Mouse (Mus musculus) myocyte (in vitro differentiated cells): ENCODE results near the gene Rph3al.

ENCODE experiments used
- CEBPB ChIP-seq: IDR thresholded peaks from 2 replicates; pipeline ENCODE4 v1.6.1; 2011; ENCODE audit warnings: mild to moderate bottlenecking, moderate library complexity; ENCODE audit not compliant: poor library complexity, insufficient read depth, severe bottlenecking
- E2F4 ChIP-seq: IDR thresholded peaks from one replicate; pipeline ENCODE4 v1.6.1; 2011; ENCODE audit warnings: mild to moderate bottlenecking, control low read depth, moderate library complexity; ENCODE audit not compliant: insufficient read depth
- MAX ChIP-seq: IDR thresholded peaks from one replicate; pipeline ENCODE4 v1.6.1; 2011; ENCODE audit warnings: low read depth, mild to moderate bottlenecking, control low read depth
- MYOD1 ChIP-seq, 3 experiments: IDR thresholded peaks; one replicate each; pipeline ENCODE4 v1.6.1; 2011; ENCODE audit warnings: control low read depth in 2 of 3, low read depth in 2 of 3, mild to moderate bottlenecking in 2 of 3, moderate library complexity in 1 of 3; ENCODE audit not compliant: insufficient read length in 2 of 3, control insufficient read depth in 1 of 3
- MYOG ChIP-seq, 3 experiments: IDR thresholded peaks; one replicate each; pipeline ENCODE4 v1.6.1; 2011; ENCODE audit warnings: control low read depth in 2 of 3, low read depth in 2 of 3, mild to moderate bottlenecking in 2 of 3; ENCODE audit not compliant: insufficient read length in 2 of 3, control insufficient read depth in 1 of 3, insufficient read depth in 1 of 3
- POLR2A ChIP-seq: IDR thresholded peaks from one replicate; pipeline ENCODE4 v1.6.1; 2011; ENCODE audit warnings: low read depth, mild to moderate bottlenecking, control low read depth, moderate library complexity; ENCODE audit not compliant: insufficient read length
- POLR2AphosphoS2 ChIP-seq: IDR thresholded peaks from one replicate; pipeline ENCODE4 v1.6.1; 2011; ENCODE audit warnings: low read depth, control low read depth; ENCODE audit not compliant: insufficient read length
- REST ChIP-seq: IDR thresholded peaks from one replicate; pipeline ENCODE4 v1.6.1; 2011; ENCODE audit warnings: mild to moderate bottlenecking, control low read depth, moderate library complexity; ENCODE audit not compliant: insufficient read depth, insufficient read length
- SRF ChIP-seq: IDR thresholded peaks from one replicate; pipeline ENCODE4 v1.6.1; 2011; ENCODE audit warnings: low read depth; ENCODE audit not compliant: control insufficient read depth, insufficient read length
- TCF12 ChIP-seq: IDR thresholded peaks from one replicate; pipeline ENCODE4 v1.6.1; 2011; ENCODE audit warnings: mild to moderate bottlenecking, control low read depth; ENCODE audit not compliant: poor library complexity, insufficient read depth, severe bottlenecking
- TCF3 ChIP-seq: IDR thresholded peaks from one replicate; pipeline ENCODE4 v1.6.1; 2011; ENCODE audit warnings: low read depth, control low read depth; ENCODE audit not compliant: insufficient read length
- USF1 ChIP-seq: IDR thresholded peaks from one replicate; pipeline ENCODE4 v1.6.1; 2011; ENCODE audit warnings: low read depth, mild to moderate bottlenecking, control low read depth, moderate library complexity

- TF ChIP-seq MAX (no peak), POLR2AphosphoS2 (no peak), USF1 (no peak), POLR2A (no peak), E2F4 (no peak), MYOD1 (IDR thresholded peaks at IDR 0.05; ENCODE audit: control insufficient read depth in 1 of 3, insufficient read length in 2 of 3, low read depth in 2 of 3) (no peak), REST (no peak), TCF3 (no peak), MYOG (IDR thresholded peaks at IDR 0.05; ENCODE audit: control insufficient read depth in 1 of 3, insufficient read depth in 1 of 3, insufficient read length in 2 of 3, low read depth in 2 of 3) (no peak), SRF (no peak), TCF12 (no peak), CEBPB (no peak)
Measured at GRCm38 (mm10) chr11:75859460-75859859, 78.8 kb downstream of the Rph3al start.
